Mouse (Mus musculus) cortical plate, adult 2 months (tissue): ENCODE results near the gene Nfe2l1. TPM values are rescaled to one million over a fixed set of nuclear protein-coding genes. Genes with fewer than 3 reads are reported as not detected.
"Not testable (repeated sequence)": the region's sequence is repeated elsewhere in the genome, so short reads cannot be mapped to it uniquely, and the experiment has no call there.

ENCODE experiments used
- H3K27ac ChIP-seq: fragments of 200-500 bp; 2 replicates; pipeline ENCODE4 v1.5.1; 2012; ENCODE audit warnings: low read length, control low read depth, inconsistent platforms; ENCODE audit not compliant: insufficient read depth
- H3K4me1 ChIP-seq: fragments of 200-500 bp; 2 replicates; pipeline ENCODE4 v1.6.1; 2011; ENCODE audit warnings: low read length; ENCODE audit not compliant: control insufficient read depth, insufficient read depth
- H3K4me3 ChIP-seq: fragments of 200-500 bp; 2 replicates; pipeline ENCODE4 v1.5.1; 2011; ENCODE audit warnings: mild to moderate bottlenecking, low read length, control low read depth; ENCODE audit not compliant: insufficient read depth
- CTCF ChIP-seq: fragments of 200-500 bp; IDR thresholded peaks from 2 replicates; pipeline ENCODE4 v1.5.1; 2011; ENCODE audit warnings: mild to moderate bottlenecking, control low read depth, low read length; ENCODE audit not compliant: insufficient read depth; ENCODE audit errors: extremely low read depth
- POLR2A ChIP-seq: fragments of 200-500 bp; IDR thresholded peaks from 2 replicates; pipeline ENCODE4 v1.6.1; 2011; ENCODE audit warnings: mild to moderate bottlenecking, low read length, control low read depth; ENCODE audit not compliant: insufficient read depth; ENCODE audit errors: extremely low read depth
- polyA plus RNA-seq: library from polyadenylated mRNA; depleted of rRNA; stranded (reverse); fragments of >200 nt; gene quantifications from 2 replicates; pipeline ENCODE4 v1.2.3, GENCODE M21; 2012

The Nfe2l1 gene
- polyA plus RNA-seq, 1 experiment: 207 TPM

GRCm38 (mm10) chr11:96867149-96867548 lies 37.4 kb upstream of the Nfe2l1 start:
- Histone ChIP-seq H3K4me1 (no peaks in the 10 kb centered on the region), H3K27ac (no peak overlapping the region)
- TF ChIP-seq POLR2A: no peak
- peak; percentile 89 for TF ChIP-seq CTCF

DNA sequence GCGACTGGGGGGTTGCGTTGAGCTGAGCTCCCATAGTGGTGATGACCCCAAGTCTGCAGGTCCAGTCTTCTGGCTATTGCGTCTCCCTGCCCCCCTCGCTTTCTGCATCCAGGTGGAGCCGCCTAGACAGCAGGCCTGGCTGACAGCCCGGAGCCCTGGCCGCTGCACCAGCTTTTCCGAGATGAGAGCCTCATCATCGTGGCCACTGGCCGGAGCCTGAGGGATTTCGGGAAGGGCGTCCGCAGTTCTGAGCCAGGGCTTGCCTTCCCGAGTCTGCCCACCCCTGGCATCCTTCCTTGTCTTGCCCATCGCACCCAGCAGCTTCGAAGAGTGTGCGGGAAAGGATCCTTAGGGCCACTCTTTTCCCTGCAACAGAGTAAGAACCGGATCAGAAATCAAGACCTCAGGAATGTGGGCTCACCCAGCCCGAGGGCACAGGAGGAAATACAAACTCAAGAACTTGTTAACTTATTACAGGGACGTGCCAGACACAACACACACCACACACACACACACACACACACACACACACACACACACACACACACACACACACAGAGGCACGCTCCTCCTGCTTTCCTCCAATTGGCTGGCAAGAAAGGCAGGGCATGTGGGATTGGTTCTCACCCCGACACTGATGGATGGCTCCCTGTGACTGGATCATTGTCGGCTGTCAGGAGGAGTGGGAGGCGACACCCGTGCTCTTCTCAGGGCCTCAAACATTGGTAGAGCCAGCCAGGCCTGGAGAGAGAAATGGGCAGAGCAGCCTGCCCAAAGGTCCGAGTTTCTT lies 33.6 kb upstream of the Nfe2l1 start:
- no peak for TF ChIP-seq CTCF
- TF ChIP-seq POLR2A: no peak
- Histone ChIP-seq H3K27ac (no peak overlapping the region), H3K4me3 (no peak overlapping the region), H3K4me1 (peaks cover 2% of the 10 kb centered on the region; the same call in 1 of the 2 replicates)

More at GRCm38 (mm10) chr11:96867149-96867548, 37.4 kb upstream of the Nfe2l1 start:
- H3K4me3 ChIP-seq: no peak overlapping the region

DNA sequence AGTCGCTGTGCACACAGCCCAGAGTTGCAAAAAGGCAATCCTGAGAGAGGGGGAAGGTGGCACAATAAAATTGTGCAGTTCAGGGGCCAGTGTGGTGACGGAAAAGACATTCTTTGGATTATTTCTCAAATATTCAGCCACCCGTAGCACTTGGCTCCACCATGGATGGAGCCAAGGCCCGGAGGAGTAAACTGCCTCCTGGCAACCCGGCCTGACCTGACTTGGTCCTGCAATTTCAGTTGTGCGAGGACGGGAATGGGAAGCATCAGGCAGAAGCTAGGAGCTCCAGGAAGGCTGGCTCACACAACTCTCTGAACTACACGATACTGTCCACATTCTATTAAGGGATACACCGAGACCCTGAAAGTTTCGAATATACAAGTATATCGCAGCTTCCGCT lies 32.8 kb upstream of the Nfe2l1 start:
- TF ChIP-seq CTCF (no peak), POLR2A (no peak)
- Histone ChIP-seq H3K4me1 (peaks cover 2% of the 10 kb centered on the region; the same call in 1 of the 2 replicates), H3K4me3 (no peak overlapping the region; the same call in 1 of the 2 replicates), H3K27ac (no peak overlapping the region)

- no peak overlapping the region for H3K27ac ChIP-seq
- TF ChIP-seq POLR2A (peak; percentile 34; the same call in 1 of the 2 replicates), CTCF (peak; percentile 91)
Observed at GRCm38 (mm10) chr11:96861878-96862289, 32.1 kb upstream of the Nfe2l1 start.

DNA sequence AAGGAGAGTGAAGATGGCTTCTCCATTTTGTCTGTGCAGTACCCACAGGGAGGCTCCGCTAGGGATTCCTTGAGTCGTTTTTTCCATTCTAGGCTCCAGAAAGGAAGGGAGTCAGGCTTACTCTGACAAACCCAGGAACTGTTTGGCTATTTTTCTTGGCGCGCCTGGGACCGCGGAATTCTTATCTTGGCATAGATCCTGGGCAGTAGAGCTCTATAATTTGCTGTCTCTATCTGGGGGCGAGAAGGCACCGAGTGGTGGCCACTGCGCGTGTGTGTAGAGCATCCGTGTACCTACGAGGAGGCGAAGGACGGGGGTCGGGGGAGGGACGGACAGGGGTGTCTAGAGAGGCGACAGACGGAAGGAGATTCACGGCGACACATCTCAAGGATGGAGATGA lies 31.7 kb upstream of the Nfe2l1 start:
- peak overlapping the region; percentile 75 for H3K27ac ChIP-seq
- no peak for TF ChIP-seq CTCF
- no peak for TF ChIP-seq POLR2A

More at GRCm38 (mm10) chr11:96861878-96862289, 32.1 kb upstream of the Nfe2l1 start:
- H3K4me3 ChIP-seq: peak overlapping the region; percentile 42
- H3K4me1 ChIP-seq: peaks cover 2% of the 10 kb centered on the region; the same call in 1 of the 2 replicates

DNA sequence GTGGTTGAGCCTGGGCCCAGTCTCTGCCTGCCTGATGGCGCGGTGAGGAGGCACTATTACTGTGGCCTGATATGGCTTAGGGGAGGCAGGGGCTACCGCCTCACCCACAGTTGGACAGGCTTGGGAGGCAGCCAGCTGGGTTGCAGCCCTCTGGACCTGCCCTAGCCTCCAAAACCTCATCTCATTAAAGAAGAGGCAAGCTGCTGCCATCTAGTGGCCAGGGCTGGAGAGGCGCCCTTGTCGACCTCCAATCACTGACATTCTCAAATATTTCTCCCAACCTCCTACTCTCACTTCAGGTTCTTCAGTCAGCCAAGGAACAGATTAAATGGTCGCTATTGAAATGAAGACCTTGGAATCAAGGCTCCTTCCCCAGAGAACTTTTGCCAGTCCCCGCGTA lies 30.8 kb upstream of the Nfe2l1 start:
- H3K4me1 ChIP-seq: peaks cover 2% of the 10 kb centered on the region; the same call in 1 of the 2 replicates
- H3K4me3 ChIP-seq: no peak overlapping the region; the same call in 1 of the 2 replicates
- TF ChIP-seq CTCF (peak; percentile 83), POLR2A (no peak)
- 0 out of 2 replicates have a peak overlapping the region, but pooled peaks have one; percentile 75 for H3K27ac ChIP-seq

More for the DNA sequence above, 31.7 kb upstream of the Nfe2l1 start:
- H3K4me1 ChIP-seq: peaks cover 2% of the 10 kb centered on the region; the same call in 1 of the 2 replicates
- H3K4me3 ChIP-seq: peak overlapping the region; percentile 42

DNA sequence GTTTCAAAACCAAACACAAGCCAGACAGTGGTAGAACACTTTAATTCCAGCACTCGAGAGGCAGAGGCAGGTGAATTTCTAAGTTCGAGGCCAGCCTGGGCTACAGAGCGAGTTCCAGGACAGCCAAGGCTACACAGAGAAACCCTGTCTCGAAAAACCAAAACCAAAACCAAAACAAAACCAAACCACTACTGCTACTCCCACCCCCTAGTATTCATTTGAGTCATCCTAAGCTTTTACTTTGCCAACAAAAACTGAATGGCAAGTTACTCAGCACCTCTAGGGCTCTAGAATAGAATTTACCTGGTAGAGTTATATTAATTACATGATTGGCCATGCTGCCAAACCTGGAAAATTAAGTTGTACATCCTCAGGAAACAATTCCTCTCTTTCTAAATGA lies 29.9 kb upstream of the Nfe2l1 start:
- Histone ChIP-seq H3K4me1 (peaks cover 2% of the 10 kb centered on the region; the same call in 1 of the 2 replicates), H3K4me3 (no peak overlapping the region), H3K27ac (no peak overlapping the region)
- TF ChIP-seq POLR2A: no peak
- TF ChIP-seq CTCF: no peak

GRCm38 (mm10) chr11:96857446-96857845 lies 27.7 kb upstream of the Nfe2l1 start:
- H3K4me3 ChIP-seq: no peak overlapping the region
- no peak overlapping the region for H3K27ac ChIP-seq
- peaks cover 2% of the 10 kb centered on the region; the same call in 1 of the 2 replicates for H3K4me1 ChIP-seq
- TF ChIP-seq CTCF (no peak), POLR2A (no peak)

- no peaks in the 10 kb centered on the region for H3K4me1 ChIP-seq
- TF ChIP-seq POLR2A: no peak
- TF ChIP-seq CTCF: no peak
- peak within 1 kb of the TSS; percentile 36 for H3K4me3 ChIP-seq
- no peak within 1 kb of the TSS for H3K27ac ChIP-seq
Observed at GRCm38 (mm10) chr11:96849681-96850467, 20.1 kb upstream of the Nfe2l1 start, which contains the start of gene Copz2. Gene Copz2, plus strand, starts transcription at chr11:96849870.

- peak overlapping the region; percentile 36; the same call in 1 of the 2 replicates for H3K4me3 ChIP-seq
- H3K4me1 ChIP-seq, H3K27ac ChIP-seq: not testable (repeated sequence)
Observed at GRCm38 (mm10) chr11:96849145-96849544, 19.4 kb upstream of the Nfe2l1 start.
